Comparison of ENCODE assay signal across 10 mouse cellular contexts in the genomic region with DNA sequence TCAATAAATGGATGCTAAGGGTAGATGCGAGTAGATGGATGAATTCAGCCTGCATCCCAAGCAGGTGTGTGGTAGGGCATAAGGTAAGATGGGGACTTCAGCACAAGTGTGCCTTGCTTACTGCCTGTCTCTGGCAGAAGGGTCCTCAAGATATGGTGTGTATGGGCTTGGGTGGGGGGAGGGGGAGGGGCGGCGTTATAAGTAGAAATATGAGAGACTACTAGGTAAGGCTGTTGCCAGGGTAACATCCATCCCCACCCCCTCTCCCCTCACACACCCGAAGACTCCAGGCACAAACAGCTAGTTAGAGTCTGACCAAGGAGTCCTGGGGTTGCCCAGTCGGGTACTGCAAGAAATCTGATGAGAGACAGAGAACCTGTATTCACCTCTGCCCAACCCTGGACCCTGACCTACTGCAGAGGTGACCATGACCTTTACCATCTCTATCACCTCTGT.
A peak's percentile ranks its signal among the peaks of the same experiment; 100 is the strongest.
DNase-seq lines count a peak whose midpoint lies in the region; ATAC-seq and TF ChIP-seq lines count a peak whose summit lies in the region.
"Had no signal": no experiment of that assay in that cellular context is flagged by ENCODE, and none has a peak within 500 bp of the region (broad histone marks: within the 10 kb centered on the region; RNA-seq: fewer than 3 reads in every experiment).

No protein-coding gene starts in this region.

- no peaks in the 10 kb centered on the region for H3K27me3 ChIP-seq in neural tube, embryonic 11.5 days (ENCODE audit: control insufficient read depth, insufficient read depth, low read length)
- H3K27me3 ChIP-seq in liver, embryonic 13.5 days = peaks cover 15% of the 10 kb centered on the region
- no peaks in the 10 kb centered on the region for H3K27me3 ChIP-seq in thymus, adult 2 months (ENCODE audit: control insufficient read depth, insufficient read depth, low read length)

- WGBS in neural tube, embryonic 11.5 days = 45% methylated on average over 5 of the region's 5 CpGs
- 28% methylated on average over 5 of the region's 5 CpGs for WGBS in liver, embryonic 13.5 days (ENCODE audit: insufficient replicate concordance)
- WGBS in thymus, adult 2 months = 47% methylated on average over 5 of the region's 5 CpGs

- no peak for TF ChIP-seq CTCF in thymus, adult 2 months (IDR thresholded peaks at IDR 0.05; ENCODE audit: borderline replicate concordance, control insufficient read depth, extremely low read depth, insufficient read depth, low read length, poor library complexity)

- peak; percentile 41; the same call in 1 of the 2 replicates for ATAC-seq in neural tube, embryonic 11.5 days (ENCODE audit: insufficient read depth, low FRiP score, low TSS enrichment)
- ATAC-seq in liver, embryonic 13.5 days (ENCODE audit: low read depth) = no peak
- no peak for ATAC-seq in activated CD4-positive, CD25-positive, alpha-beta regulatory T cell, adult 4 months

- no peak overlapping the region for H3K27ac ChIP-seq in neural tube, embryonic 11.5 days (ENCODE audit: low read depth, low read length)
- no peak overlapping the region for H3K27ac ChIP-seq in liver, embryonic 13.5 days
- H3K27ac ChIP-seq in thymus, adult 2 months (ENCODE audit: control insufficient read depth, insufficient read depth, low read length) = no peak overlapping the region

- H3K4me3 ChIP-seq in neural tube, embryonic 11.5 days (ENCODE audit: low read depth, low read length) = peak overlapping the region; percentile 27; the same call in 1 of the 2 replicates
- no peak overlapping the region for H3K4me3 ChIP-seq in liver, embryonic 13.5 days (replicated peaks)
- H3K4me3 ChIP-seq in thymus, adult 2 months (ENCODE audit: control insufficient read depth, insufficient read depth, low read length) = no peak overlapping the region

- peak overlapping the region; percentile 48 for H3K4me2 ChIP-seq in neural tube, embryonic 11.5 days (ENCODE audit: low read depth)
- peak overlapping the region; percentile 33; the same call in 1 of the 2 replicates for H3K4me2 ChIP-seq in liver, embryonic 13.5 days

- H3K4me1 ChIP-seq in neural tube, embryonic 11.5 days (ENCODE audit: control insufficient read depth, insufficient read depth, low read length) = no peaks in the 10 kb centered on the region
- H3K4me1 ChIP-seq in liver, embryonic 13.5 days (replicated peaks) = no peaks in the 10 kb centered on the region
- no peaks in the 10 kb centered on the region for H3K4me1 ChIP-seq in thymus, adult 2 months (replicated peaks; ENCODE audit: control insufficient read depth, insufficient read depth, low read length)

- peak; percentile 8 for DNase-seq in embryo, embryonic 11 days
- no peak for DNase-seq in embryo, embryonic 10.5 days (ENCODE audit: low spot score)
- DNase-seq in neural tube, embryonic 11.5 days (ENCODE audit: low spot score) = no peak
- no peak for DNase-seq in neural tube, embryonic 10.5 days (ENCODE audit: extremely low spot score, low spot score)
- no peak for DNase-seq in liver, embryonic 13.5 days
- DNase-seq in urinary bladder, postnatal 10 days (ENCODE audit: low spot score) = no peak
- no peak for DNase-seq in thymus, adult 2 months
- DNase-seq: cerebellum, adult 2 months; layer of hippocampus, postnatal 36 days had no signal

- no peaks in the 10 kb centered on the region for H3K9me3 ChIP-seq in neural tube, embryonic 11.5 days (ENCODE audit: control insufficient read depth, low read length)
- H3K9me3 ChIP-seq in liver, embryonic 13.5 days (replicated peaks) = no peaks in the 10 kb centered on the region

- no peak overlapping the region for H3K9ac ChIP-seq in neural tube, embryonic 11.5 days (ENCODE audit: low read length)
- no peak overlapping the region for H3K9ac ChIP-seq in liver, embryonic 13.5 days

- no peak for TF ChIP-seq POLR2A in thymus, adult 2 months (IDR thresholded peaks at IDR 0.05; ENCODE audit: control insufficient read depth, extremely low read depth, insufficient read depth, low read length, poor library complexity)

- no peaks in the 10 kb centered on the region for H3K36me3 ChIP-seq in neural tube, embryonic 11.5 days (ENCODE audit: control insufficient read depth, insufficient read depth, low read length)
- no peaks in the 10 kb centered on the region for H3K36me3 ChIP-seq in liver, embryonic 13.5 days
- no peaks in the 10 kb centered on the region for H3K36me3 ChIP-seq in thymus, adult 2 months (ENCODE audit: control insufficient read depth, insufficient read depth, low read length)
